Mouse (Mus musculus) cortical plate, adult 2 months (tissue): Measurements from ENCODE around the gene Fstl4.

Experiments
- CTCF ChIP-seq: fragments of 200-500 bp; IDR thresholded peaks from 2 replicates; pipeline ENCODE4 v1.5.1; 2011; ENCODE audit warnings: mild to moderate bottlenecking, control low read depth, low read length; ENCODE audit not compliant: insufficient read depth; ENCODE audit errors: extremely low read depth
- POLR2A ChIP-seq: fragments of 200-500 bp; IDR thresholded peaks from 2 replicates; pipeline ENCODE4 v1.6.1; 2011; ENCODE audit warnings: mild to moderate bottlenecking, low read length, control low read depth; ENCODE audit not compliant: insufficient read depth; ENCODE audit errors: extremely low read depth

GRCm38 (mm10) chr11:52809542-52809941, 45.1 kb downstream of the Fstl4 start:
- TF ChIP-seq POLR2A (no peak), CTCF (no peak)
